Mouse (Mus musculus) kidney, embryonic 14.5 days (tissue): ENCODE measurements around the gene Rnf207. TPM values are rescaled to one million over a fixed set of nuclear protein-coding genes. Genes with fewer than 3 reads are reported as not detected.

Experiments used
- polyA plus RNA-seq: library from polyadenylated mRNA; unstranded; fragments of >200 nt; fragmentation: Nextera tagmentation; extraction: Ambion mirVana; gene quantifications from 2 replicates; pipeline ENCODE4 v1.2.1, GENCODE M21; 2014

Rnf207 gene
- polyA plus RNA-seq, 1 experiment from 2014 or later = 1.1 TPM

Other genes starting within 250 kb of the Rnf207 start
- 10.4 and 16.1 TPM in 2 replicates for gene Plekhg5, start 246.5 kb downstream of the Rnf207 start, polyA plus RNA-seq
- gene Tnfrsf25, start 203.1 kb downstream of the Rnf207 start, polyA plus RNA-seq = 0.57 and 1.9 TPM in 2 replicates
- 36.1 and 36.3 TPM in 2 replicates for gene Espn, start 166.6 kb downstream of the Rnf207 start, polyA plus RNA-seq
- not detected in 2 replicates for gene Hes2, start 160.1 kb downstream of the Rnf207 start, polyA plus RNA-seq
- 46.6 and 64.4 TPM in 2 replicates for gene Acot7, start 140.9 kb downstream of the Rnf207 start, polyA plus RNA-seq
- 7.5 and 9.1 TPM in 2 replicates for gene Gpr153, start 44.8 kb downstream of the Rnf207 start, polyA plus RNA-seq
- not detected in 2 replicates for gene Hes3, start 27.3 kb downstream of the Rnf207 start, polyA plus RNA-seq
- 14.7 and 28.1 TPM in 2 replicates for gene Icmt, start 21.8 kb downstream of the Rnf207 start, polyA plus RNA-seq
- 475 and 692 TPM in 2 replicates for gene Rpl22, start 6.7 kb upstream of the Rnf207 start, polyA plus RNA-seq
- gene Chd5, start 19.7 kb upstream of the Rnf207 start, polyA plus RNA-seq = 0.03 and 0.04 TPM in 2 replicates
- 3.3 and 3.7 TPM in 2 replicates for gene Nphp4, start 157.7 kb upstream of the Rnf207 start, polyA plus RNA-seq
- 3.4 and 5.3 TPM in 2 replicates for gene Kcnab2, start 158.9 kb upstream of the Rnf207 start, polyA plus RNA-seq